Mouse (Mus musculus) ovary, postnatal 36 days (tissue): ENCODE results near the gene Lrrc8d.

ENCODE experiments used
- DNase-seq: peaks from one replicate; pipeline ENCODE4 v3.0.0; 2022; ENCODE audit warnings: low spot score, mixed read lengths

Gene Lrrc8d

DNA sequence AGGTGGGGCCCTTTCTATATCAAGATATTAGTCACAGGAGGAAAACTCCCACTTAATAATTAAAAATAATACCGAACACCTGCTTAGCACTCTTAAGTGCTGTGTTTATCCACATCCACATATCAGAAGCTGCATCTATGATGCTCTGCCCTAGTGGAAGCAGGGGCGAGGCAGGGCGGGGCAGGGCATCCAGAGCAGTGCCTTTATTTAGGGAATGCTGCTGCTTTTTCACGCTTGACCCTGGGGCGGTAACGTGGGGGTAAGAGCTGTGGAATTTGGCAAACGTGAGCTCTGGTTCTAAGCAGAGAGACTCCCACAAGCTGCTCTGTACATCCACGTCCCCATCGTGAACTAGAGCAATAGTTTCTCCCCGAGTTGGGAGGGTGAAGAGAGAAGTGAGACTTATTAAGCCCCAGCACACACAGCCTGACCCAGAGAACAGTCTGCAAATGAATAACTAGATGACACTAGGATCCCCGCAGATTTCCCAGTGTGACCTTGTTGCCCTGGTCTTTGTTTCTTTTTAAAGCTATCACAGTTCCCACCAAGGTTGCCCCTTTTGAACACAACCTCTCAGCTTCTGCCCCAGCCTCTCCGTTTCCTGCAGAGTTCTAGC, 77.3 kb downstream of the Lrrc8d start:
- no peak for DNase-seq

DNA sequence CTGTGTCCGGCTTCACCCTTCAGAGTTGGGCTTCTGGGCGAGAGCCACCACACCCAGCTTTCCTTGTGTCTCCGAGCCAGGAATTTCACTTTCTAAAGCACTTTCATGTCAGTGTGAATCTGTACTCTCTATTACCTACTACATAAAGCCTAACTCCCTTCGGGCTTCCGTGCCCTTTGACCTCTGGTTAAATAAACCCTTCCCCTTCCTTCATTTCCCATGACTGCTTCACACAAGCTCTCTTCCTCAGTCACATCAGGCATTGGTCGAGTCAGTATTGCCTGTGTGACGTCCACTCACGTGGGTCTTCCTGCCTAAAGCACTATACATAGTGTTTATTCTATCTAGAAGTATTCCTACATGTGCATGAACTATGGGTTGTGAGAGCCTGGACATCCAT, 77.9 kb downstream of the Lrrc8d start:
- no peak for DNase-seq

DNA sequence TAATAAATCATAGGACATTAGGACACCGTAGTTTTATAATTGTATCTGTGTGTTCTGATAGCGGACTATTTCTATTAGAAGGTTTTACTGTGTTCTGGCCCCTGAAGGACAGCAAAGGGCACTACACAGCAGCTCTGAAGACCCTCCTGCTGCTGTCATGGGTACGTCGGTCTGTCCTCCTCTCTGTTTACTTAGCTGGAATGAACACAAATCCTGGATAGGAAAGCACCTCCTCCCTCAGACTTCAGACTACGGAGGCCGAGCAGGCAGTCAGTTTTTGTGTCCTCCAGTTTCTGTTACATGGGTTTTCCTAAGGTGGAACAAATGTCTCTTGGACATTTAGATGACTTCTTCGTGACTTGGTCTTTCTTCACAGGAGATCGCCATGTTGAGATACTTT, 78.4 kb downstream of the Lrrc8d start:
- no peak for DNase-seq

DNA sequence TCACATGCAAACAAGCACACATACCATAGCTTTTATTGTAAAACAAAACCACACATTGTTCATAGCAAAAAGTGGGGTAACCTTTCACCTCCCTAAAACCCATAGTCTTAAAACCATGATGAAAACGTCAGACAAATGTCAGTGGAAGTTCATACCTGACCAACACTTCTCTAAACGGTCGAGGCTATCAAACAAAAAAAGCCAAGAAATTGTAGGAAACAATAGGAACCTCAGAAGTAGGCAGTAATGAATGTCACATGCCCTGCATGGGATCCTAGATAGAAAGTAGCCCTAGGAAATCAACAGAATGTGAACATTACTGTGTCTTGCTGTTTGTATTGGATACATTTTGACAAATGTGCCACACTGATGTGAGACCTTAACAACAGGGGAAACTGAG, 79.0 kb downstream of the Lrrc8d start:
- DNase-seq: no peak

DNA sequence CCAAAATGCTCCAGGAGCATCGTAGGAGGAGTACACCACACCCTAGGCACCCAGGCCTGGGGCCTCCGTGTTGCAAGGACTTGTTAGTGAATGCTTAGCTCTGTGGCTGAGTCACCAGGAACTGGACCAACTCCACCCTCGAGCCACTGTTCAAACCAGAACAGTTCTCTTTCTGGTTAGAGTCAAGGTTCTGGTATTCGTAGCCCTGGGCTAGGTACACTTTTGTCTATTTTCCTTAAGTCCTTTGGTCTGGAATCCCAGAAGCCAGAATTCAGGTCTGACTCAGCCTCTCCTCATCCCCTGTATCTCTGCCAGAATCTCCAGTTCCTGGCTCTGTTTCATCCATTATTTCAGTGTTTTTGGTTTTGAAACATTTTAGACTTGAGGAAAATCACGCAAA, 79.6 kb downstream of the Lrrc8d start:
- no peak for DNase-seq

DNA sequence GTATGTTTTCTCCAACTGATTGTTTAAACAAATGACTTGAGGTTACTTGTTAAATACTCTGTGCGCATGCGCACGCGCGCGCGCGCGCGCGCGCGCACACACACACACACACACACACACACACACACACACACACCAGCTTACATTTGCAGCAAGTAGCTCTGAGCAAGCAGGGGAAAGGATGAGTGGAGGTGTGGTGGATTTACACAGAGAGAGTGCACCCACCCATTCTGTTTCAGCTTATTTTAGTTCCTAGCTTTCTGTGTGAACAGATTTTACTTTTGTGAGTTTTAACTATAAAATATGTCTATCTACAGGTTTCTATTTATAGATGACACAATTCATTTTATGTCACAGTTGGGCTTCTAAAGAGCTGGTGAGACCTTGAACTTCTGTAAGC, 84.1 kb downstream of the Lrrc8d start:
- no peak for DNase-seq

DNA sequence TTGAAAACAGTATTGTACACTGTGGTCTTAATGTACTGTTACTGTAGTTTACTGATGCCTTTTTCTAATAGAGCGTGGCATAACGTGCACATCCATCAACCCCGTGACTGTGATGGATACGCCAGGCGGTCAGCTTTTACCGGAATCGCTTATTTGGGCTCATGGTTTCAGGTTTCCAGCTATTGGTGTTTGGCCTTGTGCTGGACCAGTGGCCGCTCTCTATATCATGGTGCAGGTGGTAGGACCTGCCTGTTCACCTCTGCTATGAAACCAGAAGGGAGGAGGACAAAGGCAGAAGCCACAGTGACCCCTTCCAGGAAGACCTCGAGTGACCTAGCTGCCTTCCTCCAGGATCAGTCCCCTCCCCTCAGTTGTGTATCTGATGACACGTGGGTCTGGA, 85.0 kb downstream of the Lrrc8d start:
- no peak for DNase-seq

DNA sequence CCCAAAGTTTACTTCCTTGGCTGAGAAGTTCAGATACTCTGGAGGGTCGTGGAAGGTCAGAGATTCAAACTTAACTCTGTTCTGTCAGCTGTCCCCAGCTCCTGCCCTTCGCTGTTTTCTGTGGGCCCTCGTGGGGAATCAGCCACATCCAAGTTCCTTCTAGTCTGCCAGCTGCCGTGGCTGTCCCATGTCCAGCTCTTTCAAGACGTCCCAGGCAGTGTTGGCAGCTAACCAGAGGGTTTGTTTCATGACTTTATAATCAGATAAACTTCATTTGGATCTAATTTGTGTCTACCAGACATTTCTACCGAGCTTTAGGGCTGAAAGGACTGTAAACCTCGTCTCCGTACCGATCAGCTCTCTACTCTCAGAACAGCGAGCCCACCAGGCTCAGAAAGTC, 87.8 kb downstream of the Lrrc8d start:
- DNase-seq: no peak

DNA sequence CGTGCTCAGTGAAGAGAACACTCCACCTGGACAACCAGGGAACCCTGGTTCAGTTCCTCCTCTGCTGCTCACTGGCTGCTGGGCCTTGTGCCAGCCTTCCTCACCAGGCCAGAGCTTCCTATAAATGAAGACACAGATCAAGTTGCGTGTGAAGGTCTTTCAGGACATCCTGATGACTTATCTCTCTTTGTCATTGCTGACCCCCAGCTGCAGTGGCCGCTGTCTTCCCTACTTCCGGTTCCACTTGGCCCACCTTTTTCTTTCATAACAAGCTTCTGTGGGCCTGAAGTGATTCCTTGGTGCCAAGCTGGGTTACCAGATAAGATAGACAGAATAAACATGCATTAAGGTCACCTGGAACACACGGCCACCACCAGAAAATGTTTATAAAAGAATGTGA, 90.0 kb downstream of the Lrrc8d start:
- DNase-seq: no peak

DNA sequence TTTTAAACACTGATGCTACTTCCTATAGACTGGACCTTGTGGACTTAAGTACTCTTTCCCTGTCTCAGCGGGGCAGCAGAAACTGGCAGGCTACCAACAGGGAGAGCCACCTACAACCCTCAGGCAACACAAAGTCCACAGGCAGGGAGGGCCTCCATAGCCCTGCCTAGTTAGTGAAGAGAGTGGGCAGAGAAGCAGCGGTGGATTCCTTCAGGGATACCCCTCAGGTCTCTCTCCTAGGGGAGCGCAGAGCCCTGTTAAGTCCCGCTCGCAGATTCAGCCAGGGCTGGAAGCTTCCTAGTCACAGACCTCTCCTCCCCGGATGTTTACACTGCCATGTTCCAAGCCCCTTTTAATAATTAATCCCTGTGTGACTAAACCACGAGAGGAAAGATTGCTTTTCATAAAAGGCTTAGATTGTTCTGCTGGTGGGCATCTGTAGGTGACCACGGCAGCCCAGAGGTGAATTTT, 92.6 kb downstream of the Lrrc8d start:
- DNase-seq: no peak

DNA sequence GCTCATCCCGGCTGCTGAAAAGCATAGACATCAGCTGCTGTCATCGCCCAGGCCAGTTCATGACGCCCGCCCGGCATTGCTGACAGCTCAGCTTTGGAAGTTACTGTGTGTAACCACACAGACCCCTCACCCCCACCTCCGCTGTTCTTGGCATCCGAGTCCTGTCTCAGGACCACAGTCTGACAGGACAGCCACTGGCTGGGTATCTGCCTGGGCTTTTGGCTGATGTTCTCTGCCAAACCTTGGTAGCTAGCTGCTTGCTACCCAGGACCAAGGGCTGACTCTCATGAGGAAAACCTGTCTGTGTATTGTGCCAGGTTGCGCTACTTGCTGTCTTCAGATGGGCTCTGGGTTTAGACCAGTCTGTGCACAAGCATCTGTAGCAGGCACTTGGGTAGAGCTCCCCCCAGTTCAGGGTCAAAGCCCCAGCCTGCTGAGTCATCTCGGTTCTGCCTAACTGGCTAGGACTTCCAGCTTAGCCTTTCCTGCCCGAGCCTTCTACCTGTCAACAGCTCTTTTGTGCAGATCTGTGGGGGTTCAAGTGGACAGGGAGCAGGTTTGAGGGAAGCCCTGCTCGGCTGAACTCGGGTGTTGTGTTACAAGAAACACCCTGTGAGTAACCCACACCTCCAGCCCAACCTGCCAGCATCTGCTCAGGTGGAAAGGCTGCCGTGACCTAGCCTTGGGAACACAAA, 93.2 kb downstream of the Lrrc8d start:
- DNase-seq: peak; percentile 39

DNA sequence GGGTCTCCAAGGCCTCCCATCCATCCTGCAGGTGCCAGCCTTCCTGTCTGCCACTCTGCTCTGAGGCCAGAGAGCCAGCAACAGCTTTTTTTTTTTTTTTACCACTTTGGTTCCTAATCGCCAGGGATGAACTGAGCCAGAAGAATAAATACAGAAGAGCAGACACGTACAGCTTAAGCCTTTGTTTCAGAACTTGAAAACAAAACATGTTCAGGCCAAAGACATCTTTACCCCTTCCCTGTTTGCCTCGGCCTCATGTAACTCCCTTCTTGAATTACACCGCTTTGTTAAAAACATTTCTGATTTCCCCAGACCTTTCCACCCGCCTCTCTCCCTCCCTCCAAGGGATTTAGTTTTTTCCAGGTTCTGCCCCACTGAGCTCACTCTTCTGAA, 93.8 kb downstream of the Lrrc8d start:
- no peak for DNase-seq

DNA sequence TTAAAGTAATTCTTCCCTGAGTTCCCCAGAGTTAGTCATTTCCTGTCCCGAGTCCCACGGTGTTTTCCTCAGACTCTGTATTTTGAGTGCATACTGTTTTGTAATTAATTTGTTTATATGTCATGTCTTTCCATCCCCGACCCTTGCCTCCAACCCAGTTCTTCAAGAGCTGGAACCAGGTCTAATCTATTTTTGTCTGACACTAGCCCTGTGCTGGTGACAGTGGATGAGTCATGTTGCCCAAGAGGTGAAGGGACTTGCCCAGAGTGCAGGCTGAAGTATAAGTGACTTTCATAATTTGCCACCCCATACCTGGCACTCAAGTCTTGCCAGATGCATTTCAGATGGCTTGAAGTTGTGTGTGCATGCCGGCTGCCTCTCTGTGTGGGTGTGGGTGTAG, 98.7 kb downstream of the Lrrc8d start:
- no peak for DNase-seq

DNA sequence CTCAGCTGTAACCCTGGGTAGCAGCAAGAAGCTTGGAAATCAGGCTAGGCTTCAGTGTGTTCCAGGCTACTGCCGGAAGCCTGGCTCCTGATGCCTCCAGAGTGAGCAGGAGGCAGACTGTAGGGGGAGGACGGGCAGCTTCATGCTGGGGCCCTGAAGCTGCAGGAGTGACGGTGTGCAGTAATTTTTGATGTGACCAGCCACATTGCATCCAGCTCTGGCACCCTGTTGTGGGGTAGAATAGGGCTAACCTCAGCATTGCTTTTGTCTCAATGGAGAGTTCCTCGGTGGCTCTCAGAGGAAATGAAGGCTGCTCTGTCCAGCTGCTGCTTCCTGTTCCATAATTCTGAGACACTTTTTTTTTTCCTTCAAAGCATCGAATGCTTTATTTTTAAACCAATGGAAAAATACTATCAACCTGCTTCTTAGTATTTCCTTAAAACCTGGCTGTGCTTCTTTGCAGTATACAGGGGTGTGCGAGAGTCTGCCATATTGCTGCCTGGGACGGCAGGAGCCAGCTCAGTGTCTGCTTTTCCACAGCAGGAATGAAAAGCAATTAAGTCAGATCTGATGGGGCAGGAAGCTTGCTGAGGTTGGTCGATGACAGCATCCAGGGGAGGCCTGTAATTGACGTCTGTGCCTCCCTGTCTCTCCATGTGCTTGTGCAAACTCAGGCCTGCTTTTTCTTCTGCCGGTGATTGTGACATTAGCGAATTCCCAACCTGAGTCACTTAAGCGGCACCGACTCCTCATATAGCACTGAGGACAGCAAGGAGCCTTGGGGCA, 100.3 kb downstream of the Lrrc8d start:
- no peak for DNase-seq

DNA sequence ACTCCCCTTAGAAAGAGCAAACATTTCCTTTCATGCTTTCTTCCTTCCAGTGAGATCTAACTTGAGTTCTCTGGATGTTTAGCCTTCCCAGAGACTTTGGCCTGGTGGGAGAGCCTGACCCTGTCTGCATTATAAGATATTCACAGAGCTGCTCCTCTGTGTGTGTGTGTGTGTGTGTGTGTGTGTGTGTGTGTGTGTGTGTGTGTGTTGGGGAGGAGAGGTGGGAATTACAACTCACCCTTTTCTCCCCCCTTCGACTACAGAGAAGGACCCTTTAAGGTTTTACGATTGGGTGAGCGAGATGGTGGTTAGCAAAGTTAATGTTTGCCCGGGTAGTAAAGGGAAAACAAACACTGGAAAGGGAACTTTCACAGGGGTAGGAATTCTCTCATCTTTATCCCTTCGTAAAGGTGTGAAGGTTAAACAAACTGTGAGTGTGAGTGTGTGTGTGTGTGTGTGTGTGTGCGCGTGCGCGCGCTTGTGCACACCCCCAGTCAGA, 101.3 kb downstream of the Lrrc8d start:
- DNase-seq: no peak

DNA sequence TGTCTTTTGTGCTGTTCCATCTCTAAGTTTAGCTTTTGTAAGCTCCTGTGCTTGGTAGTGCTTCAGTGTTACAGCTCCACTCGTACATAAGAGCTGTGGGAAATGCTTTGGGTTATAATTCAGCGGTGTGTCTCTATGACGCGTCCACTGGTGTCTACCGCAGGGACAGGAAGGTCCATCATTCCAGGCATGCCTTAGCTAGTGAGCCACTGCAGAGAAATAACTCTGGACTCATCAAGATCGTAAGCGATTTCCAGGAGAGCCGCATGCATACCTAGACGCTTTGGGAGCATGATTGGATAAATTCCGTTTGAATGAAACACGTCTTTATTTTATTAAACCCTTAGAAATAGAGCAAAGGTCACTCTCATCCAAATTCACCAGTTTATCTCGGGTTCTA, 106.2 kb downstream of the Lrrc8d start:
- no peak for DNase-seq

DNA sequence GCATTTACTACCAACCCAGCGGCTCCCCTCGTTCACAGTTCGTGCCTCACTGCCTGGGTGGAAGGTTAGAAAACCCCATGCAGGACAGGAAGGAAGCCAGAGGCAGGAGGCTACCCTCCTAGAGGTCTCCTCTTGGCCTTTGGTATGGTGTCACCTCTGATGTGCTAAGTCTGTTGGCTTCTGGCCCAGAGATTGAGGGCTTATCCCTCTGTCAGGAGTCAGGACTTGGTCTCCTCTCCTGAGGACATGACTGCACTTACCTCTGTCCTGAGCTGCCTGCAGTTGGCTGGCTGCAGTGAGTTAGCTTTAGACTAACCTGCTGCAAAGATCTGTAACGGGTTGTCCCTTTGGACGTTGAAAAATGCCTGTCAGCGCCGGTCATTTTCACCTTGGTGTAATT, 107.7 kb downstream of the Lrrc8d start:
- DNase-seq: no peak

DNA sequence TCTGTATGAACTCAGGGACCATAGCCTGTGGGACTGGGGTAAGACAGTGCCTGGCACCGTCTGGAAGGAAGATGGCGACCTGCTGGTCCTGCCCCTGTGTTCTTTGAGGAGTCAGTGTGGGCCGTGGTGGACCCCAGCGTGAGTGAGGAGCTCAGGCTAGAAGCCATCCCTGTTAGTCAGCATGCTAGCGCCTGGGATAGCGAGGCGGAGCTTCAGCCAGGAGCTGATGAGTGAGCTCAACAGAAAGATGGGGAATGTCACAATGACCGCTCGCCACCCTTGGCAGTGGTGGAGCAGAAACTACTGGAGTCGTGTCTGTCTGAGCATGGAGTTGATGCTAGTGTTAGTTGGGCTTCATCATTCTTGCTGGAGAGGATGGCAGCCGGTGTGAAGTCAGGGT, 109.3 kb downstream of the Lrrc8d start:
- peak; percentile 21 for DNase-seq

DNA sequence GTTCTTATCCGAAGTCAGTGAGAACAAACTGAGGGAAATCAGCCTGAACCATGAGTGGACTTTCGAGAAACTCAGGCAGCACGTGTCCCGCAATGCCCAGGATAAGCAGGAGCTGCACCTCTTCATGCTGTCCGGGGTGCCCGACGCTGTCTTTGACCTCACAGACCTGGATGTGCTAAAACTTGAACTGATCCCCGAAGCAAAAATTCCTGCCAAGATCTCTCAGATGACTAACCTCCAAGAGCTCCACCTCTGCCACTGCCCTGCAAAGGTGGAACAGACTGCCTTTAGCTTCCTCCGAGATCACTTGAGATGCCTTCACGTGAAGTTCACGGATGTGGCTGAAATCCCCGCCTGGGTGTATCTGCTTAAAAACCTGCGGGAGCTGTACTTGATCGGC, 113.3 kb downstream of the Lrrc8d start:
- DNase-seq: no peak

DNA sequence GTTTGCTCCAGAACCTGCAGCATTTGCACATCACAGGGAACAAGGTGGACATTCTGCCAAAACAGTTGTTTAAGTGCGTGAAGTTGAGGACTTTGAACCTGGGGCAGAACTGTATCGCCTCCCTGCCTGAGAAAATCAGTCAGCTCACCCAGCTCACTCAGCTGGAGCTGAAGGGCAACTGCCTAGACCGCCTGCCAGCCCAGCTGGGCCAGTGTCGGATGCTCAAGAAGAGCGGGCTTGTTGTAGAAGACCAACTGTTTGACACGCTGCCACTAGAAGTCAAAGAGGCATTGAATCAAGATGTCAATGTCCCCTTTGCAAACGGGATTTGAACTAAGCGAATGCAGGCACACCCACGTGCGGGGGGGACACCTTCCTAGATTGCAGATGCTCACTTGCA, 114.2 kb downstream of the Lrrc8d start:
- DNase-seq: no peak

DNA sequence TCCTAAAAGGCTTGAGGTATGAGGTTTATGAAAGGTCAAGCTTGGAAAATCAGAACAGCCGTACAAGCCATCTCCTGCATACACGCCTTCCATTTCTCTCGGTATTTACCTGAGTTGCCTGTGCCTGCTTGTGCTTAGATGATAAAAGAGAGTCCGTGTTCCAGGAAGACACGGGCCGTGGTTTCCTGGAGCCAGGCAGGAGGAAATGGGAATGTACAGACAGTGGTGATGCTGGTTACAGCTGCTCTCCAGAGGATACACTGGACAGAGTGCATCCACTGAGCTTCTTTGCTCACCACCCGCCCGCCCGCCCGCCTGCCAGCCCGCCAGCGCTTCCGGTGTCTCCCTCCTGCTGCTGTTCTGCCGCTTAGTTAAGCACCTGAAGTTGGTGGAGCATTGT, 116.3 kb downstream of the Lrrc8d start:
- DNase-seq: no peak

DNA sequence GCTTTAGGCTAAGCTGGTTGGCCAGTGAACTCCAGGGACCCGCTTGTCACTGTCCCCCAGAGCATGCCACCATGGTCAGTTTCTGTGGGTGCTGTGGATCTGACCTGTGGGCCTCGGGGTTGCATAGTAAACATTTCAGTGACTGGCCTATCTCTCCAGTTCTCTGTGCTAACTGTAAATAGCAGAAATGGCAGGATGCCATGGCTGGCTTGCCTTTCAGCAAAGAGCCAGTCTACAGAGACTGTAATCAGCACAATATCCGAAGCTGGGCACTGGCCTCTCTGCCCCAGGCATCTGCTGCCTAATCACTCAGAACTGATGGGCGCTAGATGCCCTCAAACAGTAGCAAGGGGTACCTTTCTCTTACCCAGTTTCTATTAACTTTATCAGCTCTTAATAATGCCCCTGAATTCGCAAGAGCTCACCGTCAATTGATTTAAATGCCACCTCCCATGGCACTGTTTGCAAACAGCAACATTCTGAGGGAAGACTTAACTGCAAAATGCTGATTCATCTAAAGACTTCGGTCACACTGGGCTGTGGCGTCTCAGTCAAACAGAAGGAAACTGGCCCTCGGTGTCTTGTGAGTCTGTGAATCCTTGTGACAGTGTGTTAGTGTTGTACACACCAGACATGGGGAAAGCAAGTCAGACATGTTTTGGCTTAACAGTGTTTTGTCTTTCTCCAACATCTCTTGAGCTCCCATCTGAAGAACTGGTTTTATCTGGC, 117.6 kb downstream of the Lrrc8d start:
- DNase-seq: peak; percentile 53
